In the genomic region with DNA sequence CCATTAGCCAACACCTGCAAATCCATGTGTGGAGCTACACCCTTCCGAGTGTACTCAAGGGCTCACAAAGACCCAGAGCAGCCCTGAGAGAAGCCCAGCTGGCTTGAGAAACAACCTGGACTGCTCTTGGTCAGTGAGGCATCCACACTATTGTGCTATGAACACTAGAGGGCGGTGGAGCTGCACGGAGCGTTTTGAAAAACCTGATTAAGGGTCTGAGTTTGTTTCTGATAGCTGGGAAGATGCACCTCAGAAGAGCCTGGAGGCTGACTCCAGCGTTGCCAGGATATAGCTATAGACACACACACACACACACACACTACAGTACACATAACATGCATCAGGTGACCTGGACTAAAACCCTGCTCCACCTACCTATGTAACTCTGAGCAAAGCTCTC, we compare ENCODE assay signal across 8 mouse cellular contexts.
DNase-seq lines count a peak whose midpoint lies in the region; ATAC-seq and TF ChIP-seq lines count a peak whose summit lies in the region.

No protein-coding gene starts in this region.

- H3K4me3 ChIP-seq in thymus, adult 2 months (ENCODE audit: control insufficient read depth, insufficient read depth, low read length) = no peak overlapping the region
- no peak overlapping the region for H3K4me3 ChIP-seq in limb, embryonic 12.5 days (replicated peaks)
- H3K4me3 ChIP-seq in neural tube, embryonic 11.5 days (ENCODE audit: low read depth, low read length) = no peak overlapping the region
- H3K4me3 ChIP-seq in testis, adult 2 months (ENCODE audit: control insufficient read depth, low read depth, low read length) = no peak overlapping the region

- TF ChIP-seq POLR2A in thymus, adult 2 months (IDR thresholded peaks at IDR 0.05; ENCODE audit: control insufficient read depth, extremely low read depth, insufficient read depth, low read length, poor library complexity) = no peak
- TF ChIP-seq POLR2A in testis, adult 2 months (IDR thresholded peaks at IDR 0.05; ENCODE audit: control insufficient read depth, low read depth, low read length) = no peak

- peaks cover 11% of the 10 kb centered on the region; the same call in 1 of the 2 replicates for H3K9me3 ChIP-seq in limb, embryonic 12.5 days
- no peaks in the 10 kb centered on the region for H3K9me3 ChIP-seq in neural tube, embryonic 11.5 days (ENCODE audit: control insufficient read depth, low read length)

- no peaks in the 10 kb centered on the region for H3K36me3 ChIP-seq in thymus, adult 2 months (ENCODE audit: control insufficient read depth, insufficient read depth, low read length)
- H3K36me3 ChIP-seq in limb, embryonic 12.5 days = no peaks in the 10 kb centered on the region
- H3K36me3 ChIP-seq in neural tube, embryonic 11.5 days (ENCODE audit: control insufficient read depth, insufficient read depth, low read length) = no peaks in the 10 kb centered on the region
- no peaks in the 10 kb centered on the region for H3K36me3 ChIP-seq in testis, adult 2 months (ENCODE audit: control insufficient read depth, insufficient read depth, low read length)

- H3K4me1 ChIP-seq in thymus, adult 2 months (replicated peaks; ENCODE audit: control insufficient read depth, insufficient read depth, low read length) = no peaks in the 10 kb centered on the region
- no peaks in the 10 kb centered on the region for H3K4me1 ChIP-seq in limb, embryonic 12.5 days (replicated peaks)
- no peaks in the 10 kb centered on the region for H3K4me1 ChIP-seq in neural tube, embryonic 11.5 days (ENCODE audit: control insufficient read depth, insufficient read depth, low read length)
- no peaks in the 10 kb centered on the region for H3K4me1 ChIP-seq in testis, adult 2 months (ENCODE audit: control insufficient read depth, insufficient read depth, low read length)

- H3K9ac ChIP-seq in limb, embryonic 12.5 days (replicated peaks) = no peak overlapping the region
- no peak overlapping the region for H3K9ac ChIP-seq in neural tube, embryonic 11.5 days (ENCODE audit: low read length)

- peak; percentile 13 for DNase-seq in thymus, adult 2 months
- DNase-seq in thymus, adult 18-20 months = no peak
- DNase-seq in cerebellum, postnatal 36 days = peak; percentile 58 to 70
- peak; percentile 70 to 80 for DNase-seq in frontal cortex, postnatal 36 days (ENCODE audit: low spot score in 2 of 2)
- peak; percentile 54 for DNase-seq in kidney, adult 9 months
- peak; percentile 75 for DNase-seq in neural tube, embryonic 11.5 days (ENCODE audit: low spot score)

- no peak overlapping the region for H3K4me2 ChIP-seq in limb, embryonic 12.5 days
- H3K4me2 ChIP-seq in neural tube, embryonic 11.5 days (ENCODE audit: low read depth) = no peak overlapping the region

- 13% methylated on average over 5 of the region's 5 CpGs for WGBS in thymus, adult 2 months
- WGBS in limb, embryonic 12.5 days = 9% methylated on average over 5 of the region's 5 CpGs
- 9% methylated on average over 5 of the region's 5 CpGs for WGBS in neural tube, embryonic 11.5 days

- H3K27ac ChIP-seq in thymus, adult 2 months (ENCODE audit: control insufficient read depth, insufficient read depth, low read length) = no peak overlapping the region
- H3K27ac ChIP-seq in limb, embryonic 12.5 days = no peak overlapping the region
- H3K27ac ChIP-seq in neural tube, embryonic 11.5 days (ENCODE audit: low read depth, low read length) = no peak overlapping the region
- no peak overlapping the region for H3K27ac ChIP-seq in testis, adult 2 months (ENCODE audit: control insufficient read depth, insufficient read depth, low read depth, low read length)

- no peaks in the 10 kb centered on the region for H3K27me3 ChIP-seq in thymus, adult 2 months (ENCODE audit: control insufficient read depth, insufficient read depth, low read length)
- no peaks in the 10 kb centered on the region for H3K27me3 ChIP-seq in limb, embryonic 12.5 days
- no peaks in the 10 kb centered on the region for H3K27me3 ChIP-seq in neural tube, embryonic 11.5 days (ENCODE audit: control insufficient read depth, insufficient read depth, low read length)
- no peaks in the 10 kb centered on the region for H3K27me3 ChIP-seq in testis, adult 2 months (ENCODE audit: control insufficient read depth, insufficient read depth, low read length)

- ATAC-seq in limb, embryonic 12.5 days (ENCODE audit: insufficient number of reproducible peaks, insufficient read depth, low FRiP score, low TSS enrichment, low read depth) = peak; percentile 64; the same call in 1 of the 2 replicates
- ATAC-seq in neural tube, embryonic 11.5 days (ENCODE audit: insufficient read depth, low FRiP score, low TSS enrichment) = peak; percentile 70

- TF ChIP-seq CTCF in thymus, adult 2 months (IDR thresholded peaks at IDR 0.05; ENCODE audit: borderline replicate concordance, control insufficient read depth, extremely low read depth, insufficient read depth, low read length, poor library complexity) = no peak
- TF ChIP-seq CTCF in testis, adult 2 months (IDR thresholded peaks at IDR 0.05; ENCODE audit: control insufficient read depth, insufficient read depth, insufficient replicate concordance, low read depth, low read length) = peak; percentile 51; the same call in 1 of the 2 replicates

Comparison
In these comparisons a context has a peak if more than half of its experiments do, and no peak if none do; other contexts are left out.
1. DNase-seq: peak in thymus, adult 2 months (single experiment), cerebellum, postnatal 36 days (2 of 2), frontal cortex, postnatal 36 days (2 of 2), kidney, adult 9 months (single experiment) and neural tube, embryonic 11.5 days (single experiment); none in thymus, adult 18-20 months (0 of 2).